Mouse (Mus musculus) neutrophil, adult 5-6 weeks (primary cell): ENCODE results near the gene Fat1. TPM values are rescaled to one million over a fixed set of nuclear protein-coding genes. Genes with fewer than 3 reads are reported as not detected.

Experiments
- ATAC-seq: fragments of 151-379, 151-347 bp; 2 replicates; pipeline ENCODE4 v1.8.0; 2017; ENCODE audit warnings: mild to moderate bottlenecking, moderate TSS enrichment; ENCODE audit not compliant: insufficient number of reproducible peaks, poor library complexity, low FRiP score, severe bottlenecking; ENCODE audit errors: extremely low read depth
- total RNA-seq: library from RNA; stranded (forward); fragments of 200-1000 nt; gene quantifications from 2 replicates; pipeline ENCODE4 v1.2.3, GENCODE M21; 2017

Gene Fat1
- total RNA-seq, 1 experiment from 2014 or later = 0.23 TPM

DNA sequence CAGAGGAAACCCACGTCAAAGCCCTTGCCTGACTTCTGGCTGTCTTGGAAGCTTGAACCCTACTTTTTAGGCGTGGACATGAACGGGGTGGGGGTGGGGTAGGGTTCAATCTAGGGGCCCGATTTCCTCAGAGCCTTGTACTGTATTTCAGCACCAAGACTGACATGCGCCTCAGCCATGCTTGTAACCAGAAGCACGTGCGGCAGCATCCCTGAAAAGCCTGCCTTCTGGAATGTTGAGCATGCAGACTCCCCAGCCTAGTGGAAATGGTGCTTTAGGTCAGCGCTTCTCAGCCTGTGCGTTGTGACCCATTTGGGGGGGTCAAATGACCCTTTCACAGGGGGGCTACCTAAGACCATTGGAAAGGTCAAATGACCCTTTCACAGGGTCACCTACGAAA, 25.2 kb downstream of the Fat1 start:
- no peak for ATAC-seq

DNA sequence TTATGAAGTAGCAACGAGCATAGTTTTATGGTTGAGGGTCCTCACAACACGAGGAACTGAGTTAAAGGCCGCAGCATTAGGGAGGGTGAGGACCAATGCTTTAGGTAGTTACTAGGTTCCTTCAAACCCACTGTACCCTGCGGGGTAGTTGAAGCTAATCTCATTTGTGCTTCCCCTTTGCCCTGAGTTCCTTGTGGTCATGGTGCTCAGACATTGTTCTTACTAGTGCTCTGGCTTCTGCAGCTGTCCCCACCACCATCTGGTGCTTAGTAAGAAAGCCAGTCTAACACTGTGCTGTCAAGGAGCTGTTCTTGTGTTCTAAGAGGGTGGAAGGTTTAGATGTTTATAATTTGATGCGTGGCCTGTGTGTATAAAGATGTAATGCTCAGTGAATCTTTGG, 25.7 kb downstream of the Fat1 start:
- ATAC-seq = no peak

DNA sequence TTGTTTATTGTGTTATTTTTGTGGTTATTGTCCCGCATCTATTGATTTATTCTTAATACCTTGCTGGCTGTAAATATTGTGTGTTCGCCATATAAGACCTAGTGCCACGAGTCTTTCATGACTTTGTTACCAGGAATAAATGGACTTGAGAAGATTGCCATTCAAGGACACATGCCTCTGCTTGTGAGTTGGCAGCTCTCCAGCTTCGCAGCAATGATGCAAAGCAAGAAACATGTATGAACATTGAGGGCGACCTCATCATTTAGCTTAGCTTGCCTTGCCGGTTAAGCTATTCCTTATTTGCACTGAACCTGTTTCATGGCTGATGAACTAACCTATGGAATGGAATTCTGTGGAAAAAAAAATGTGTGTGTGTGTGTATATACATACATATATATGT, 26.2 kb downstream of the Fat1 start:
- no peak for ATAC-seq

DNA sequence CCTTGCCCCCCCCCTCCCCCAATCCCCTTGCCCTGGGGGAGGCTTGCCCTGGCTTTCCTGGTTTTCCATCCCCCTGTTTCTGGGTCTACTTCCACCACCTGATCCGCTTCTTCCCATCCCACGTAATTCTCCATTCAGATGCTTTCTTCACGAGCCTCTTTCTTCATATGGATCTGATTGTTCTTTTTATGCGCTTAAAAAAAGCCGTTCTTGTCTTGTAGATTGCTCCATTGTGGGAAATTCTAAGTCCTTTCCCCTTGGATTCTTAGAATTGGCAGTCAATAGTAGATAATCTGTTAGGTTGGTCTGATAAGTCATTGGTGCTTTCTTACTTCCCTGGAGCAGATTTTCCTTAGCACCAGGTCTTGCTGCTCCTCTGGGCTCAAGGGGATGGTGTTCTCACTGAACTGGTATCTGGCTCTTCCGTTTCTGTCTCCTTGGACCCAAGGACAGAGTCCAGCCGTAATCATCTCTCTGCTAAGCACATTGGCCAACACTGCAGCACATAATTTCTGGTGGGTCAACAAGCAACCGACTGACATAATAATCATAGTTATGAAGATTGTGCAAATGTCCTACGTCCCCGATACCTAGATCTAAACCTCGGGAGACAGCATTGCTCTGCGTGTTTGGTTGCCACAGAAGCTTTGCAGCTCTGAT, 27.5 kb downstream of the Fat1 start:
- ATAC-seq = no peak

DNA sequence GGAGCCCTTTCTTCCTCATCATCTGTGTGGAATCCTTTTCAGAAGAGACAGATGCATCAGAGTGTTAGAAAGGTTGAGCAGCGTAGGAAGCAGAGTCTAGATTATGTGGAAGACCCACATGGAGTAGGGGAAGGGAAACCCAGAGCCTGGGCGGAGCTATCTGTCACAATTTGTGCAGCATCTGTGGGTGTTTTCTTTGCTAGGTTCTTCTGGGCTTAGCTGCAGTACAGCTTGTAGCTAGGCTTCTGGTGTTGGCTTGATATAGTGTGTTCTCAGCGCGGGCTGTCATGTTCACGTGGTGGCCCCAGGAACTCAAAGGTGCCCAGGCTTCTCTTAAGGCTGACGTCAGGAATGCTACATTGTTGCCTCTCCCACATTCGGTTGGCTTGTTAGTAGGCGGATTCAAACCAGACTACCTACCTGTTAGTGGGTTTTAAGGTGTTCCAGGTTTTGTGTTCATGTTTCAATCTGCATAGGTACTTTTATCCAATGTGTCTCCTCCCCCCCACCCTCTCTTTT, 32.3 kb downstream of the Fat1 start:
- no peak for ATAC-seq

DNA sequence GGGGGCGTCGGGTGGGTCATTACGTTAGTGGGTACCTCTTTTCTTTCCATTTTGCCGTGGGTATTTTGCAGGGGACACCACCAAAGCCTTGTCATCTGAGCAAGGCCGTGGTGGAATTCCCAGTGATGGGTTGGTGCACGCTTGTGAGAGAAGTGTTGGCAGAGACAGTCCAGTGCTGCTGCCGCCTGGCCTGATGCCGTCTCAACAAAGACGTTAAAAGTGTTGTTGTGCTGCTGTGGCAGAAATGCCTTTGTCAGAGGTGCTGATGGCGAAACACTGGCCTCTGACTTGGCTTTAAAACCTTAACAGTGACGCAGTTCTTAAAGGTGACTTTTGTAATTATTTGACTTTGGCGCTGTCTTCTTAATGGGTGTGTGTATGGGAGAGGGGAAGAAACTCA, 34.8 kb downstream of the Fat1 start:
- no peak for ATAC-seq

DNA sequence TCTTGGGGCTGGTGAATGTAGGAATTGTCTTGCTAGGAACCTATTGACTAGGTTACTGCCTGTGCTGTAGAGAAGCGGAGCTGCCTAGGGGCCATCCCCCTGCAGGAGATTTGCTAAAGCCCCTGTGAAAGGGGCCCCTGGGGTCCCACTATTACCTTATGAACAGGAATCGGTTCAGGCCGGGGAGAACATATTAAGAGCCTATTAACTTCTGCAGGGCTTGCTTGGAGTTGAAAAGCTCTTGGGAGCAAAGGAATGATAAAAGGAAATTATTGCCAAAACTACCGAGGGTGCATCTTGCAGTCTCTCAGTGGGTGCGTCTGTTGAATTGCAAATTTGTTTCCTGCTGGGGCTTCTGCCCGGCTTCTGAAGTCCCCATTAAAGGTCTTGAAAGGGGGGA, 36.1 kb downstream of the Fat1 start:
- ATAC-seq = no peak

DNA sequence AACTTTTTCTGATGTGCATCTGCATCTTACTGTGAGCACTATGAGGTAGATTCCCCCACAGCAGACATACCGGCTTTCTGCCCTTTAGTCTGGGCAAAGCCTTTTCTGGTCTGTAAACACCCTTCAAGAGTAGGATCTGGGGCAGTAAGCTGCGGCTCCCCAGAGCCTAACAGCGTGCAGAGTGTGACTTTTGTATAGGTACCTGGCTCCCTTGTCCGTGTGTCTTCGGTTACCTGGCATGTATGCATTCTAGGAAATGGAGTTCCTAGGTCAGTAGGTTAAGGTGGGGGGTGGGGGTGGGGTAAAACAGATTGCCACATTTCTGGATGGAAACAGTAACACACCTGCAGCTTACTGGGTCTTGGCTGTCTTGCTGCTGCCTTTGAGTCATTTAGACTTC, 36.7 kb downstream of the Fat1 start:
- no peak for ATAC-seq

DNA sequence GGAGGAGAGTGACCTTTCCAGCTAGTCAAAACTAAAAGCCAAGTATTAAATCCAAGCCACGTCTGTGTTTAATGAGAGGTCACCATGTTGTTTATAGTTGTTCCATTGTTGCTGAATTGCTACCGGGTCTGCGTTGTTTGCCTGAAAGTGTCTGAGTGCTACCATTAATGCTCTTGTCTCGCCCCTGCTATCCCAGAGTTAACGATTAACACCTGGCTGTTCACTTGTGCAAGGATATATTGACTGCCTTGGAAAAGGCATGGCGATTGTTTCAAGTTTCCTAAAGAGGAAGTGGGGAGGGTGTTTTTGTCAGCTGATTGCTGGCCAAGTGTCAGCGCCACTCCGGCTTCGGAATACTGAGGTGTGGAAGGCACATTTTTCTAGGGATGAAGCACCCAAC, 39.9 kb downstream of the Fat1 start:
- ATAC-seq = no peak

DNA sequence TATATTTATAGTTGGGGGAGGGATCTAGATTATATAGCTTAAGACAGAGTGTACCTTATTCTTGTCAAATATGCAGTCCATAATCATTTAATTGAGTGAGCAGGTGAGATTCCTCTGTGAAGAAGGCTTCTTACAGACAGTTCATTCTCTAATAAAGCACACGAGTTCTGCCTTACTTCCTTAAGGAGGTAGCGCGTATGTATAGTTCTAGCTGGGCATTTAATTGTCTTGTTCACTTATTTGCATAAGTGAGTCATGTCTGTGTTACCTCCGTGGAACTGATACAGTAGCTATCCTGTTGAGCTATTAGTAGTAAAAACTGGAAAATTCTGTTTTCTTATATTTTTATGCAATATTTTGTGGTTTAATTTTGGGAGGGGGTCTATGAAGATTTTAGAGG, 40.4 kb downstream of the Fat1 start:
- ATAC-seq = no peak

DNA sequence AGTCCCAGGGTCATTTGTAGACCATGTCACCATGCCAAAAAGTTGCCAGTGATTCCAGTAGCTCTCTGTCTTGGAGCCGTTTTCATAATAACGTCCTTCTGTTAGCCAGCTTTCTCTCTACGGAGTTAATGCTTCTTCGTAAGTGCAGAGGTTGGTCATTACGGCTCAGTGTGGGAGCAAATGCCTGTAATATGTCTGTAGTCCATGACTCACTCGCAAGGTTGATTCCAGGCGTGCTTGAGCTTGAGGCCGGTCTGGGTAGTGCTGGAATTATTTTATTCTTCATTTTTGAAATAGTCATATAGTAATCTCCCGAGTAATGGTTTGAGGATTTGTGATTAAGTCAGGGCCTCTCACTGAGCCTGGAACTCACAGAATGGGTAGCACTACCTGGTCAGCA, 43.4 kb downstream of the Fat1 start:
- ATAC-seq = no peak

DNA sequence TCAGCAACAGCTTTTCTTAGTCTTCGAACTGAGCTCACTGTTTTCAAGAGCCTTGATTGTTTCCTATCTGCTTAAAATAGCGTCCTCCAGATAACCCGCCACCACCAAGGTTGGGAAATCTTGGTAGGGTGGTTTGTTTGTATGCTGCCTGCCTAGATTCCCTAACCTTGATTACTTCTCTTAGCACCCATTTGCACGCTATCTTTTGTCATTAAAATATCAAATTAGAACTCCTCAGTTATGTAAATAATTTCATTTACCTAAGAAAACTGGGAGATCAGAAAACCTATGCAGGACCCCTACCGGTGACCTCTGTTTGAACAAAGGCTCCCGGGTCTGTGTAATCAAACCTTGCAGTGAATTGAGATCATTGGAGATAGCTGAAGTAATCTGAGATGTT, 44.0 kb downstream of the Fat1 start:
- no peak for ATAC-seq

DNA sequence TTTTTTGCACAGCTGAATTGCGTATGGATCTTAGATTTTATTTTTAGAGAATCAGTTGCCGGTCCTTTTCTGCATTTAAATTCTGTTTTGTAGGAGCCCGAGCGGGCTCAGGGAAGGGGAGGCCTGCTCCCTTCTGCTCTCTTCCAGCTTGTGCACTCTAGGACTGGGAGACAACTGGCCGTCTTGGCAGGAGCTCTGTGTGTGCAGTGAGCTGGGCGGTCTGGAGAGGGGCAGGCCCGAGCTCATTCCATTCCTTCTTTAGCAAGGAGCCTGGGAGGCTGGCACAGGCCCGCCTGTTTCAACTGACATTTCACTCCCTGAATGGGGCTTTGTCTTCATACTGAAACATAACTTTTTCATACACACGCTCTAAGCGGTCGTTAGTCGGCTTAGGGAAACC, 44.8 kb downstream of the Fat1 start:
- no peak for ATAC-seq

DNA sequence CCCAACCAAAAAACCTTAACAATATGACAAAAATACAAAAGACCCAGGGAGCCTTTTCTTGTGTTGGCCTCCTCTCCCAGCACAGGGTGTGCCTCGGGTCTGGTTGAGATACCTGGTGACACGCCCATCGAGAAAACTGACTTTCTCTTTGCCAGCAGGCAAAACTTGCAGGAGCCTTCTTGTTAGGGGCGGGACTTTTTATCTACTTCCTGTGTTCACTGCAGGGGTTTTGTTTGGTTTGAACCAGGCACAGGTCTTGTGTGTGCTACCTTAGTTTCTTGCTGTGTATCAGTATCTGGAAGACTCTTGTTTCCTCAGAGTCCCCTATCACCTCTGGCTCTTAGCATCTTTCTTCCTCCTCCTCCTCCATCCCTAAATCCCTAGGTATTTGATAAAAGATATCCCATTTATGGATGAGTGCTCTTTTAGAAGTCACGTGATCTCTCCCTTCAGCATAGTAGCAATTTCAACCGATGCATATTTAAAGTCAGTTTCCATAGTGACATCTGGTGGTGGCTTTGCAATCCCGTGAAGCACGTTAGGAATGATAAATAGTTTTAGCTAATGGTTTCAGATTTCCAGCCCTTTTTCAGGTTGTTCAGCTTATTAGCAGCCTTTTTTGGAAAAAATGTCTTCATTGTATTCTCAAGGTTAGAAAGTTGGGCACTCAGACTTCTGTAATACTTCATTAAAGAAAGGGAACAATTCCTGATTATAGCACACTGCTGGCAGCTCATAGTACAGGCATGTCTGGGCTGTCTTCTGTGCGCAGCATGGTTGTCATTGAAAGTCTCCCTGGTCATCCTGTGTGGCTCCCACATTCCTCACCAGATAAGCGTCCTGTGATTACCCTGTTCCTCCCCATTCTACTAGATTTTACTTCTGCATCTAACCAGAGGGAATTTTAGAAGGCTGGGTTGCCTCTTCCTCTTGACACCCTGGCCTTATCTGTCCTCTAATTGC, 50.4 kb downstream of the Fat1 start:
- no peak for ATAC-seq

DNA sequence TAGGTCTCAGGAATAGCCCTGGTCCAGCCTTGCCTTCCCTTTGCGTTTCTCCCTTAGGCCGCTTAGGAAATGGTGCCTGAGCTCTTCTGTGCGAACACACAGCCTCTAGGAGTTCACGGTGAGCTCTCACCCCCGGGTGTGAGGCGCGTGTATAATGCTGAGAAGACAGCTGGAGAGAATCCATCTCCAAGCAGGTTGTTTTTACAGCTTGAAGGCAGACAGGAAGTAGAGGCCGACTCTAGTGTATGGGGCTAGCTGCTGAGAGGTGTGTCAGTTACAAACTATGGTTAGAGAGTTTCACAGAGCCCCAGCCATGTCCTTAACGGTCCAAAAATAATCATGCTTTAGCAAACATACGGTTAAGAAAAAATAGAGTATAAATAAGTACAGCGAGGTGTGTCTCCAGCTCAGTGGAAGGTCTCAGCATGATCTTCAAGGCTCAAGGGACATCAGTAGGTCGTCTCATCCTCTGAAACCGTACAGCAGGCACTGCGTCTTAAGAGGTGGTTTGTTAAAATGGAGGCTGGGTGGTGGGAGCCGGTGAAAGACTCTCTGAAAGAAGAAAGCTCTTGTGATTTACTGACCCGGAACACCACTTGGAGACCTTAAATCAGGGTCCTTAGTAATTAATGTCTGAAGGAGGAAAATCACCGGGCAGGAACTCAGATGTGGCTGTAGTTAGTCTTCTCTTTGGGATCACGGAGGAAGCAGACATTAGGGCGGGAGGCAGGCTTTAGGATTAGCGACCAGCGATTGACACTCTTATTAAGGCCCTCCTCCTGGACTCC, 56.6 kb downstream of the Fat1 start:
- no peak for ATAC-seq

DNA sequence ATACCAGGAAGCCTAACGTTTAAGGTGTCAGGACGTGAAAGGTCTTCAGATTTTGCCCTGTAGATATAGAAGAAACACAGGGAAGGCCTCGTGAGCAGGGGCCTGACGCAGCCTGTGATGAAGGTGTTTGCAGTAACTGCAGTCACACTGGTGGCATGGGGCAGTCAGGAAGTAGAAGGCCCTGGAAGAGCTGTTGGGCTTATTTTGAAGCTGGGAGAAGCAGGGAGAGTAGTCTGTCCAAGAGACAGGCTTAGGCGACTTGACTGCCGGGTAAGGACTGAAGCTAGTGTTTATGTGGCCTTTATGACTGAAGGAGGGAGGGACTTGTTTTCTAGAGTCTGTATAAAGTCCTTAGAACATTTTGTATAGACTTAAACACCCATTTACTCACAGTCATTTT, 57.4 kb downstream of the Fat1 start:
- ATAC-seq = no peak

DNA sequence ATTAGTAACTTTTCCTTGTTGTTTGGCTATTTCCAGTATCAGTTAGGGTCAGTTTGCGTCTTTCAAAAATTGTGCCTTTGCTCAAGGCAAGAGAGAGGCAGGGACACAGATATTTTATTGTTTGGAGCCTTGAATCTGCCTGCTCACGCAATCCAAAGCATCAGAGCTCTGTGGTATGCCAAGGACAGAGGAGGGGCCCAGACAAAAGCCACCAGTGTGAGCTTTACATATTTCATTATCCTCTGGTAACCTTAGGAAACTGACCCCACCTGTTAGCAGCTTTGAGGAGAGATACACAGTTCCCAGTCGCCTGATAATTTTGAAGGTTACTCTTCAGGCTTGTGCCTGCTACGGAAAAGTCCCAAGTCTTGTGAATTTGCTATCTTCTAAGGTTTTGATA, 58.1 kb downstream of the Fat1 start:
- no peak for ATAC-seq

DNA sequence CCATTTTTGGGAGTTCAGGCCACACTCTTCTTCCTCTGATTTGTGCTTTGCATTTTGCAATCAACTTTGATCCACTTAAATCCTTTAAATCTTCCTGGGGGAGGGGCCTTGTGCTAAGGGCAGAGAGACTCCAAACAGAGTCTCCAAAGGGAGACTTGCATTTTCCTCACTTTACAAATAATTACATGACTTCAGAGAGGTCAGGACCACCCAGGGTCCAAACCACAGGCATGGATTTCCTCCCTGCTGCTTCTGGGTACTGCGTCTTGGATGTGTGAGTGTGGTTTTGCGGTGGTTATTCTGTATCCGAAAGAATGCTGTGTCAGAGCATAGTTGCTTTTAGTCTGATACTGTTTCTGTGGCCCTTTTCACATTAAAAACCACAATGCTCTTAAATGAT, 61.2 kb downstream of the Fat1 start:
- ATAC-seq = no peak

DNA sequence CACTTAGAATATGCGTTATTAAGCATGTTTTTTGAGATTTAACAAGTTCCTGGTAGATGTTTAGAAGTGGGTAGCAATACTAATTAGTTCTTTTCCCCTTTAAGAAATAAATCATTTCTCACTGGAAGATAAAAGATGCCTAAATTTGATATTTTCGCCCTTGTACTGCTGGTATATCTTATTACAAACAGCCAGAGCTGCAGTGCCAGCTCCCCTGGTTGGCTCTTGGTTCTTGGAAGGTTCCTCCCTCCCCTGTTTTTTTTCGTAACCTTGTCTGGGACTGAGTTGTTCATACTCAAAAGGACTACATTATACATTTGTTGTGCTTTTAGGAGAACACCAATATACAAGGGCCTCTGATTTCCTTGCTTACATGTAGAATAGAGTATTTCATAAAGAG, 62.1 kb downstream of the Fat1 start:
- no peak for ATAC-seq

DNA sequence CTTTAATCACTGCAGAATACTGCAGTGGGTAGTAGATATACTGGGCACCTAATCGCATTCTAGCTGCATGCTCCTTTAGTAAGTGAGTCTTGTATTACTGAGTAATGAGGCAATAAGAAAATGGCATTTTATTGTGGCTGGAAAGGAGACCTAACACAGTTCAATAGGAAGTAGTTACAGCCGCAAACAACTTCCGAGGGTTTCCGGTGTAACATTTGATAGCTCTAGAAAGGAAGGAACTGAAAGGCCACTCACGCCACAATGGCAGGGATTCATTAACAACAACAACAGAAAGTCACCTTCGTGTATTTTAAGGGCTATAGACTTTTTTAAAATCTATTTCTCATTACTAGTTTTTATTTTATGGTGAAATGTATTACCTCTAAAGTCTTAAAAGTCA, 62.6 kb downstream of the Fat1 start:
- no peak for ATAC-seq
